Mouse (Mus musculus) kidney, adult 10 weeks (tissue): ENCODE results near the gene Ano7. TPM values are rescaled to one million over a fixed set of nuclear protein-coding genes. Genes with fewer than 3 reads are reported as not detected.

ENCODE experiments used
- polyA plus RNA-seq: library from polyadenylated mRNA; stranded (reverse); fragments of 350-450 nt; fragmentation: Illumina TruSeq; extraction: RNeasy Lipid Tissue Mini Kit (QIAGEN cat#74804); gene quantifications from one replicate; pipeline ENCODE4 v1.2.3, GENCODE M21; 2014; ENCODE audit warnings: low read depth, low replicate concordance

Ano7 gene
- polyA plus RNA-seq, result not detected

GRCm38 (mm10) chr1:93373665-93374064 lies at the start of gene Ano7:
TSS of gene Ano7 (plus strand) at chr1:93373930.

GRCm38 (mm10) chr1:93342648-93343503 lies 30.9 kb upstream of the Ano7 start, which contains the start of the genes Ppp1r7 and Pask:
TSS of gene Ppp1r7 (plus strand) at chr1:93342854.
TSS of gene Pask (minus strand) at chr1:93343482.

Other genes with a start within 250 kb of the Ano7 start
- gene Agxt, start 238.7 kb upstream of the Ano7 start, polyA plus RNA-seq, result not detected
- 2.3 TPM for gene 2310007B03Rik, start 213.0 kb upstream of the Ano7 start, polyA plus RNA-seq
- gene Crocc2, start 205.2 kb upstream of the Ano7 start, polyA plus RNA-seq, result not detected
- gene Sned1, start 138.1 kb upstream of the Ano7 start, polyA plus RNA-seq, result 13.5 TPM
- 21.8 TPM for gene Mterf4, start 68.0 kb upstream of the Ano7 start, polyA plus RNA-seq
- gene Ppp1r7, start 31.1 kb upstream of the Ano7 start, polyA plus RNA-seq, result 79.3 TPM
- gene Pask, start 30.4 kb upstream of the Ano7 start, polyA plus RNA-seq, result 0.32 TPM
- 107 TPM for gene Hdlbp, start 104.9 kb downstream of the Ano7 start, polyA plus RNA-seq
- gene Farp2, start 138.1 kb downstream of the Ano7 start, polyA plus RNA-seq, result 16.4 TPM